Mouse (Mus musculus) regulatory T cell (primary cell): ENCODE results near the gene Sspn.

Source experiments
- in situ Hi-C: fragments of 300-600 bp; cut with MboI, MseI; formaldehyde crosslinking; loops from one replicate; pipeline ENCODE4 v1.15.1; 2025; ENCODE audit warnings: high pct_unique_total_duplicates

Sspn gene

DNA sequence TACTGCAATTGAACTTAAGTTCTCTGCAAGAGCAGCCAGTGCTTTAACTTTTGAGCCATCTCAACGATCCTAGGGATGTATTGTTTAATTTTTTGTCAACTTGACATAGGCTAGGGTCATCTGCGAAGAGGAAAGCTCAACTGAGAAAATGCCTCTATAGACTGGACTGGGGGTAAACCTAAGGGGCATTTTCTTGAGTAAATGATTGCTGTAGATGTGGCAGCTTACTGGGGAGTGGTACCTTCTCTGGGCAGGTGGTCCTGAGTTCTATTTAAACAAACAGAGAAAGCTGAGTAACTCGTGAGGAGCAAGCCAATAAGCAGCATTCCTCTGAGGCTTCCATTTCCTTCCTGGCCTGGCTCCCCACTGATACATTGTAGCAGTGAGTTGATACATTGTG lies at the start of gene Sspn:
Sspn (plus strand) TSS at position 301 of the 400 bp plus-strand sequence.
- in situ Hi-C loops: no loop called here

GRCm38 (mm10) chr6:145883010-145883409 lies 48.4 kb upstream of the Sspn start:
- in situ Hi-C loops: no loop called here

DNA sequence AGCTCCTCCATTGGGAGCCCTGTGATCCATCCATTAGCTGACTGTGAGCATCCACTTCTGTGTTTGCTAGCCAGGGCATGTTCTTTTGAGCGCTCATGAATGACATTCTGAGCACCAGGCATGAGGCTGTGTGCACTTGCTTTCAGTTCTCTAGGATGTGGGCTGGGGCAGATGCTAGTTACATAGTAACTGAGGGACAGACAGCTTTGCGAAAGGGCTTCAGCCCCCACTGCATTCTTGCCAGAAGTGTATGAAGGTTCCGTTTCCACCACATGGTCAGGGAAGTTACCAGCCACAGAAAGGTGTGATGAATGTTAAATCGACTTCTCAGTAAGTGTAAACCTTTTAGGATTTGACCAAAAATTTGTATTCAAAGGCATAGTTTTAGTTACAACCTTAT lies 47.8 kb upstream of the Sspn start:
- in situ Hi-C loops: no loop called here

GRCm38 (mm10) chr6:145885069-145885468 lies 46.4 kb upstream of the Sspn start:
- in situ Hi-C loops: no loop called here

GRCm38 (mm10) chr6:145886277-145886676 lies 45.2 kb upstream of the Sspn start:
- in situ Hi-C loops: no loop called here

GRCm38 (mm10) chr6:145887719-145888118 lies 43.7 kb upstream of the Sspn start:
- in situ Hi-C loops: no loop called here

DNA sequence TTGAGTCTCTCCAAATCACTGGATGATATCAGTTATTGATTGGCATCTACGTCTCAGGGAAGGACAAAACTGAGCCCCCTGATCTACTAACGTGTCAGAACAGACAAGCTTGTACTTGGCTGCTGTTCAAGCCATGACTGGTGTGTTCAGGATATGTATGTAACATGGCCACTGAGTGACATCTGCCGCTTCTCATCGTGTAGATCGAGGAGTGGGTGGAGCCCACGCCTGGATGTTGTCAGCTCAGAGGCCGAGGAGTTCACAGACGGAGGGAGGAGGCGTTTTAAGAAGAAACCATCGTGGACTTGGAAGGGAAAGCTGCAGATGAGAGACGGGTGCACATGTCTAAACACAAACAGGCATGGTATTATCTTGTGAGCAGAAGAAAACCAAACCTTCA lies 39.5 kb upstream of the Sspn start:
- in situ Hi-C loops: no loop called here

- in situ Hi-C loops: no loop called here
Measured at GRCm38 (mm10) chr6:145892381-145893265, 38.8 kb upstream of the Sspn start.

DNA sequence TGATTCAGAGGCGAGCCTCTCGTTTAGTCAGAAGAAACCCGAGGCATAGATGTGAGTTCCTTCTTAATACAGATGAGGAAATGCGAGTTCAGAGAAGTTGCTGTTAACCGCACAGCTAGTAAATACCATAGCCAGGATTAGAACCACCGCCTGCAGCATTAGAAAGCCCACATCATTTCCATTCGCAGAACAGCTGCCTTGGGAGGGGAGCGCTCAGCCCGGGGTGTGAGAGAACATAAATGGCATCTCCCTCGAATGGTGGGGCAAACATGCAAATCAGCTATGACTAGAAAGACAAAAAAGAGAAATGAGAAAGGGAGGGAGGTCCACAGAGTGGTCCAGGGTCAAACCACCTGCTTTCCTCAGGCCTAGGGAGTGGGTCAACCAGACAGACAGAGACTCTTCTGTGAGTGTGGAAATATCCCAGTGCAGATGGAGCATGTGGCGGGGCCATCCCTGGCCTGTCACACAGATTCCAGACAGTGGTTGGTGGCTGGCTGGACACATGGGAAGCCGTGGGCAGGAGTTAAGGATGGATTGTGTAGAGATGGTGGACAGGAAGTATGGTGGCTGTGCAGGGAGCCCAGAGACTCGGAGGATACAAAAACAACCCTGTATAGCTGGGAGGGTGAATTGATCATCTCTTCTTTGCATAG lies 37.9 kb upstream of the Sspn start:
- in situ Hi-C loops: no loop called here

DNA sequence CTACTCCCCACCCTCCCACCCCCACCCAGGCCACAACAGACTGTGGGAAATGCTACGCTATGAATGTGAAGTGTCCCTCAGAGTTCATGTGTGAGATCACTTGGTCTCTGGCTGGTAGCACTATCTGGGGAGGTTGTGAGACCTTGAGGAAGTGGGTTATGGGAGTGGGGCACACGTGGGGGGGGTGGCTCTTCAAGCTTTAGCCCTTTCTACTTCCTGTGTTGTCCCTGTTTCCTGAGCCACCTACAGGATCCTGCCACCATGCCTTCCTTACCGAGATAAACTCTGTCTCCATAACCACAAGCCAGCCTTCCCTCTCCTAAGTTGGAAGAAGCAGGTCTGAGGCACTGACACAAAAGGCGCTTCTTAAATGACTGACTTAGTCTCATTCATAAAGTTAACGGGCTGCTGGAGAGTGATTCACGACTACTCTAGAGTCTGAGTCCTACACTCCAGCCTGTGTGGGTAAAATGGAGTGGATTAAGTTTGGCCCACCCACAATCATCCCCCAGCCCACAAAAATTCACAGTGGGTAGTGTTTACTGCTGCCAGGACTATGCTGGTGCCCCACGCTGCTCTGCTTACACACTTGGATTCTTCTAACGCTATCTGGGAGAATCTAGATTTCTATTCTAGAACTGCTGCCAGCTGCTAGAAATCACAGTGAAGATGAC lies 36.6 kb upstream of the Sspn start:
- in situ Hi-C loops: no loop called here

GRCm38 (mm10) chr6:145904169-145904568 lies 27.3 kb upstream of the Sspn start:
- in situ Hi-C loops: no loop called here

- in situ Hi-C loops: no loop called here
Measured at GRCm38 (mm10) chr6:145904616-145905015, 26.8 kb upstream of the Sspn start.

- in situ Hi-C loops: no loop called here
Measured at GRCm38 (mm10) chr6:145906096-145906890, 25.1 kb upstream of the Sspn start.

- in situ Hi-C loops: no loop called here
Measured at GRCm38 (mm10) chr6:145909943-145910342, 21.5 kb upstream of the Sspn start.

DNA sequence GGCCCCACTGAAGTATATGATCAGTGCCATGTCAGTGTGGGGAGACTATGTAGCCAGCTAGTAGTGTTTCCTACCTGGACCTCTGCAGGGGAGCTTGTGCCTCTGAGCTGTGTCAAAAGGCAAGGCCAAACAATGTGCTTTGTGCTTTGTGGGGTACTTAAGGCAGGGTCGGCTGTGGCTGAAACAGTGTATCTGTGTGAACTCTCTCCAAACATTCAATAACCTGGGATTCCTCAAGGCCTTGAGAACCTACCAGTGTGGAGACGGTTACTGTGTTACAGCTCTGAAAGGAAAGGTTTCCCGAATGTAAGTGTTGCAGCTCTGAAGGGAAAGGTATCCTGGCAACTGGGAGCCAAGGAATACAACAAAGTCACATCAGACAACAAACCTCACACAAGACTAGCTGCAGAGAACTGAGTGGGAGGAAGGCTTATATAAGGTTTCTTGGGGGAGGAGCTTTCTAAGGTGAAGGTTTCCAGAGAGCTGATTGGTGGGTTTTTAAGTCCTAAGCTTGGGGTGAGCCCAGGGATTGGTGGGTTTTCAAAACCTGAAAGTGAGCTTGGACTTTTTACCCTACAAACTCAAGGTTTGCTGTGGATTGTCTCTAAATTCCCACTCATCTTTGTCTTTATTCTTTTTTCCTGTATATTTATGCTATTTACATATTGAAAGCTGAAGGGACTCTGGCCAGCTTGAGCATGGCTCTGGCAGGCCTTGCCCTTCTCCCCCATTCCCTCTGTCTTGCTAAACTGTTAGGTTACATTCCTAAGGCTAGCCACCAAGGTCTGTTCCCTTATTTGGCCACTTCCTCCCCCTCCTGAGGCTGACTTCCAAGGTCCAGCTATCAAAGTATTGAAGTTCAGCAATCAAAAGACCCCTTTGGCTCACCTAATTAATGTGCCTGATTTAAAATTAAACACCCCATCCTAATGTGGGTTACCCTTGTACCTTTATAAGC lies 20.7 kb upstream of the Sspn start:
- in situ Hi-C loops: no loop called here

GRCm38 (mm10) chr6:145912232-145912631 lies 19.2 kb upstream of the Sspn start:
- in situ Hi-C loops: no loop called here

DNA sequence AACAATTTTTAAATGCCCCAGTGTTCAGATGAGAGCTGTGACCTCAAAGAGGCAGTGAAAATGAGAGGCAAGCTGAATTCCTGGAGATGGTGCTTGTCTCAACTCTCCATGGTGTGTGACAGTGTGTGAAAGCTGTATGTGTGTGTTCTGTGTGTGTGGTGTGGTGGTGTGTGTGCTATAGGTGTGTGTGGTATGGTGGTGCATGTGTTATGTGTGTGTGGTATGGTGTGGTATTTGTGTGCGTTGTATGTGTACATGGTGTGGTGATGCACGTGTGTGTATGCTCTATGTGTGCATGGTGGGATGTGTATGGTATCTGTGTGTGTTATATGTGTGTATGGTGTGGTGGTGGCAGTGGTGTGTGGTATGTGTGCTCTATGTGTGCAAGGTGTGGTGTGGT lies 16.0 kb upstream of the Sspn start:
- in situ Hi-C loops: no loop called here

DNA sequence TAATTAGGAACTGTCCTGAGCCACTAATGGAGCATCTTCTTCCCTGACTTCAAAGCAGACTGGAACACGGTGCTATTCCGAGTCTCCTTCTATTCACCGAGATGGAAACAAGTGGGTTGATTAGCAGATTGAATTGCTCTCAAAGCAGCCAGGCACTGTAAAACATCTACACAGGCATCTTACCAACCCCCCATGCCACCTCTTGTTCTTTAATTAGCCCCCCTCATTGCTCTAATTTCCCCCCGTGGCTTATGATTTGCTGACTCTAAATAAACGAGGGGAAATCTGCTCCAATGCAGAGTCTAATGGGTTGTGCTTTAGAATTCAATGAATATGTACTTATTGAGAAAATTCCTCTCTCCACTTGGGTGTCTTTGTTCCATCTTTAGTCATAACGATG lies 15.0 kb upstream of the Sspn start:
- in situ Hi-C loops: no loop called here

DNA sequence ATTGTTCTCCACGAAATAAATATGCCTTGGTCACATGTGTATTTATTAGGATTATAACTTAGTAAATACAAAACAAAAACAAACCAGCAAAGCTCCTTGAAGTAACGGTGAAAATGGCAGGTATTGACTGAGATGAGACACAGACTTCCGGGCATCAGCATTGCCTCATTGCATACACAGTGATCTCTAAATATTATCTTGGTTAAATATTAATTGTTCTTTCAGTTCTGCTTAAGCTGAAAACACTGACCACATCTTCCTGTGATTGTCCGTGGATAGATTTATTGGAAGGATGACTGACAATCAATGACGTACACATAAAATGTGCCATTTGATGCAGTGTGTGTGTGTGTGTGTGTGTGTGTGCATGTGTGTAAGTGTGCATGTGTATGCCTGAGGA lies 13.2 kb upstream of the Sspn start:
- in situ Hi-C loops: no loop called here

GRCm38 (mm10) chr6:145923594-145923993 lies 7.8 kb upstream of the Sspn start:
- in situ Hi-C loops: no loop called here
